In genomic region chr14:68367696-68368095, GRCm38 (mm10) we compare ENCODE assay signal across 30 mouse cellular contexts.
DNase-seq lines count a peak whose midpoint lies in the region; ATAC-seq lines count a peak whose summit lies in the region.
"Had no signal": no experiment of that assay in that cellular context is flagged by ENCODE, and none has a peak within 500 bp of the region (broad histone marks: within the 10 kb centered on the region; RNA-seq: fewer than 3 reads in every experiment).

No protein-coding gene starts in this region.

- H3K4me3 ChIP-seq in hindbrain, embryonic 13.5 days = no peak overlapping the region
- H3K4me3 ChIP-seq in hindbrain, embryonic 12.5 days = no peak overlapping the region
- no peak overlapping the region for H3K4me3 ChIP-seq in neural tube, embryonic 14.5 days (ENCODE audit: low read depth, low read length)
- H3K4me3 ChIP-seq in neural tube, embryonic 15.5 days (replicated peaks) = no peak overlapping the region
- H3K4me3 ChIP-seq: embryonic facial prominence, embryonic 10.5 days; embryonic facial prominence, embryonic 15.5 days; forebrain, embryonic 15.5 days; heart, embryonic 10.5 days; heart, embryonic 15.5 days; intestine, embryonic 15.5 days; limb, embryonic 13.5 days; midbrain, embryonic 15.5 days; myocyte; stomach, embryonic 15.5 days had no signal

- no peak overlapping the region for H3K4me2 ChIP-seq in hindbrain, embryonic 13.5 days
- H3K4me2 ChIP-seq in hindbrain, embryonic 12.5 days (replicated peaks) = no peak overlapping the region
- no peak overlapping the region for H3K4me2 ChIP-seq in neural tube, embryonic 14.5 days (ENCODE audit: low read depth, low read length)
- no peak overlapping the region for H3K4me2 ChIP-seq in neural tube, embryonic 15.5 days
- H3K4me2 ChIP-seq: embryonic facial prominence, embryonic 15.5 days; forebrain, embryonic 15.5 days; heart, embryonic 15.5 days; intestine, embryonic 15.5 days; limb, embryonic 13.5 days; liver, embryonic 11.5 days; midbrain, embryonic 15.5 days; stomach, embryonic 15.5 days had no signal

- H3K27ac ChIP-seq in hindbrain, embryonic 13.5 days = 0 out of 2 replicates have a peak overlapping the region, but pooled peaks have one; percentile 24
- H3K27ac ChIP-seq in hindbrain, embryonic 12.5 days = no peak overlapping the region
- 0 out of 2 replicates have a peak overlapping the region, but pooled peaks have one; percentile 10 for H3K27ac ChIP-seq in neural tube, embryonic 14.5 days (ENCODE audit: low read depth, low read length)
- no peak overlapping the region for H3K27ac ChIP-seq in neural tube, embryonic 15.5 days (replicated peaks)
- H3K27ac ChIP-seq: embryonic facial prominence, embryonic 10.5 days; embryonic facial prominence, embryonic 15.5 days; forebrain, embryonic 15.5 days; heart, embryonic 10.5 days; heart, embryonic 15.5 days; hindbrain, postnatal 0 days; intestine, embryonic 15.5 days; limb, embryonic 13.5 days; midbrain, embryonic 15.5 days; stomach, embryonic 15.5 days had no signal

- H3K27me3 ChIP-seq in hindbrain, embryonic 13.5 days = no peaks in the 10 kb centered on the region
- H3K27me3 ChIP-seq in hindbrain, embryonic 12.5 days = no peaks in the 10 kb centered on the region
- H3K27me3 ChIP-seq in neural tube, embryonic 14.5 days (ENCODE audit: control insufficient read depth, insufficient read depth, low read length) = no peaks in the 10 kb centered on the region
- H3K27me3 ChIP-seq in neural tube, embryonic 15.5 days (replicated peaks) = no peaks in the 10 kb centered on the region
- H3K27me3 ChIP-seq: embryonic facial prominence, embryonic 15.5 days; forebrain, embryonic 15.5 days; heart, embryonic 15.5 days; intestine, embryonic 15.5 days; limb, embryonic 13.5 days; midbrain, embryonic 15.5 days; stomach, embryonic 15.5 days had no signal

- no peak for ATAC-seq in hindbrain, embryonic 13.5 days (ENCODE audit: low FRiP score)
- no peak for ATAC-seq in hindbrain, embryonic 12.5 days (ENCODE audit: low FRiP score)
- no peak for ATAC-seq in neural tube, embryonic 14.5 days (ENCODE audit: low read depth)
- no peak for ATAC-seq in neural tube, embryonic 15.5 days (ENCODE audit: low FRiP score)
- ATAC-seq: forebrain, embryonic 15.5 days; hindbrain, postnatal 0 days; intestine, embryonic 15.5 days; midbrain, embryonic 15.5 days had no signal

- H3K9me3 ChIP-seq in hindbrain, embryonic 13.5 days = no peaks in the 10 kb centered on the region
- H3K9me3 ChIP-seq in hindbrain, embryonic 12.5 days (replicated peaks) = no peaks in the 10 kb centered on the region
- no peaks in the 10 kb centered on the region for H3K9me3 ChIP-seq in neural tube, embryonic 14.5 days (ENCODE audit: control insufficient read depth, low read length)
- no peaks in the 10 kb centered on the region for H3K9me3 ChIP-seq in neural tube, embryonic 15.5 days (replicated peaks)
- H3K9me3 ChIP-seq: embryonic facial prominence, embryonic 10.5 days; embryonic facial prominence, embryonic 15.5 days; forebrain, embryonic 15.5 days; heart, embryonic 10.5 days; heart, embryonic 15.5 days; intestine, embryonic 15.5 days; limb, embryonic 13.5 days; midbrain, embryonic 15.5 days; stomach, embryonic 15.5 days had no signal

- DNase-seq in left cerebral cortex, postnatal 14 days (ENCODE audit: low spot score in 2 of 2) = peak; percentile 14 to 21
- no peak for DNase-seq in left cerebral cortex, adult 11 months (ENCODE audit: low spot score)
- peak; percentile 43 for DNase-seq in telencephalon, adult 2 months (ENCODE audit: low read depth, low spot score)
- no peak for DNase-seq in spleen, adult 12 weeks (ENCODE audit: low spot score)
- DNase-seq: adrenal gland, postnatal 25 days; B cell, adult 2 months; cerebellum, adult 8-10 months; cerebellum, postnatal 25 days; gastrocnemius, postnatal 25 days; heart, adult 11 months; kidney, adult 2 months; kidney, postnatal 36 days; layer of hippocampus, postnatal 36 days; thymus, postnatal 14 days had no signal

- H3K9ac ChIP-seq in hindbrain, embryonic 13.5 days = no peak overlapping the region
- H3K9ac ChIP-seq in hindbrain, embryonic 12.5 days = no peak overlapping the region
- H3K9ac ChIP-seq in neural tube, embryonic 14.5 days (replicated peaks; ENCODE audit: low read depth, low read length) = no peak overlapping the region
- no peak overlapping the region for H3K9ac ChIP-seq in neural tube, embryonic 15.5 days (replicated peaks)
- H3K9ac ChIP-seq: embryonic facial prominence, embryonic 15.5 days; forebrain, embryonic 15.5 days; heart, embryonic 15.5 days; intestine, embryonic 15.5 days; limb, embryonic 13.5 days; midbrain, embryonic 15.5 days; stomach, embryonic 15.5 days had no signal

- intact Hi-C loops in left cerebral cortex, postnatal 14 days (cut with DNase I) = no loop called here

- peaks cover 13% of the 10 kb centered on the region; the same call in 1 of the 2 replicates for H3K4me1 ChIP-seq in hindbrain, embryonic 13.5 days (replicated peaks)
- H3K4me1 ChIP-seq in hindbrain, embryonic 12.5 days = 0 out of 2 replicates have a peak, but pooled peaks cover 5% of the 10 kb centered on the region
- peaks cover 3% of the 10 kb centered on the region; the same call in 1 of the 2 replicates for H3K4me1 ChIP-seq in neural tube, embryonic 14.5 days (ENCODE audit: control insufficient read depth, insufficient read depth, low read length)
- no peaks in the 10 kb centered on the region; the same call in 1 of the 2 replicates for H3K4me1 ChIP-seq in neural tube, embryonic 15.5 days
- H3K4me1 ChIP-seq: embryonic facial prominence, embryonic 10.5 days; embryonic facial prominence, embryonic 15.5 days; forebrain, embryonic 15.5 days; heart, embryonic 10.5 days; heart, embryonic 15.5 days; intestine, embryonic 15.5 days; limb, embryonic 13.5 days; stomach, embryonic 15.5 days had no signal

- H3K36me3 ChIP-seq in hindbrain, embryonic 13.5 days = no peaks in the 10 kb centered on the region
- H3K36me3 ChIP-seq in hindbrain, embryonic 12.5 days = no peaks in the 10 kb centered on the region
- no peaks in the 10 kb centered on the region for H3K36me3 ChIP-seq in neural tube, embryonic 14.5 days (ENCODE audit: control insufficient read depth, insufficient read depth, low read length)
- no peaks in the 10 kb centered on the region for H3K36me3 ChIP-seq in neural tube, embryonic 15.5 days
- H3K36me3 ChIP-seq: embryonic facial prominence, embryonic 10.5 days; embryonic facial prominence, embryonic 15.5 days; forebrain, embryonic 15.5 days; heart, embryonic 10.5 days; heart, embryonic 15.5 days; intestine, embryonic 15.5 days; limb, embryonic 13.5 days; midbrain, embryonic 15.5 days; stomach, embryonic 15.5 days had no signal

- 52% methylated on average over 5 of the region's 5 CpGs for WGBS in hindbrain, embryonic 13.5 days
- 70% methylated on average over 5 of the region's 5 CpGs for WGBS in hindbrain, embryonic 12.5 days
- WGBS in neural tube, embryonic 14.5 days = 57% methylated on average over 5 of the region's 5 CpGs
- whole genome bisulfite sequencing in neural tube, embryonic 15.5 days = 50% methylated on average over 5 of the region's 5 CpGs

Comparison
In these comparisons a context has a peak if more than half of its experiments do, and no peak if none do; other contexts are left out.
1. H3K27ac ChIP-seq: peak in hindbrain, embryonic 13.5 days (single experiment) and neural tube, embryonic 14.5 days (single experiment); none in hindbrain, embryonic 12.5 days (single experiment) and neural tube, embryonic 15.5 days (single experiment).
2. DNase-seq: peak in left cerebral cortex, postnatal 14 days (2 of 2) and telencephalon, adult 2 months (single experiment); none in left cerebral cortex, adult 11 months (single experiment) and spleen, adult 12 weeks (single experiment).